Mouse (Mus musculus) liver, adult 2 months (tissue): ENCODE results near the gene Smim4.

Experiments
- CTCF ChIP-seq: fragments of 200-500 bp; IDR thresholded peaks from 2 replicates; pipeline ENCODE4 v1.5.1; 2011; ENCODE audit warnings: low read depth, low read length, control low read depth
- POLR2A ChIP-seq: fragments of 200-500 bp; IDR thresholded peaks from 2 replicates; pipeline ENCODE4 v1.6.1; 2011; ENCODE audit warnings: low read length, control low read depth; ENCODE audit not compliant: insufficient read depth; ENCODE audit errors: extremely low read depth

DNA sequence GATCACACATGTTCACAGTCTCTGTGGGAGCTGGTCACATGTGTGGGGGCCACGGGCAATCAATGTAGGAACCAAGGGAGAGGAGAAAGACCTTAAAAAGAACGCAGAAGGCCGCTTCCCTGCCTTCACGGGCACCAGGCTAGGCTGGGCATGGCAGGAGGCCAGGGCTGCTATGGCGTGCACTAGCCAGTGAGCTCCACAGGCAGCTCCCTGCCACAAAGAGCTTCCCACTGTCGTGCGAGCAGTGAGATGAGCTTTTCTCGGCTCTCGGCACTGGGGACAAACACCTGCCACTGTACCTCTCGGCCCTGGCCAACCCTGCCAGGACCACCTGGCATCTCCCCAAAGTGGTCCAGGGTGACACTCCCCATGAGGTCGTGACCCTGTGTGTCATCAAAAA, 42.6 kb upstream of the Smim4 start:
- TF ChIP-seq CTCF (no peak), POLR2A (no peak)
